ENCODE assay signal across 13 mouse cellular contexts in genomic region chr5:52263214-52263613, GRCm38 (mm10).
DNase-seq lines count a peak whose midpoint lies in the region; ATAC-seq and TF ChIP-seq lines count a peak whose summit lies in the region.
"Had no signal": no experiment of that assay in that cellular context is flagged by ENCODE, and none has a peak within 500 bp of the region (broad histone marks: within the 10 kb centered on the region; RNA-seq: fewer than 3 reads in every experiment).

No protein-coding gene starts in this region.

- no peaks in the 10 kb centered on the region for H3K27me3 ChIP-seq in embryonic facial prominence, embryonic 14.5 days (replicated peaks; ENCODE audit: control insufficient read depth, insufficient read depth, low read length)
- no peaks in the 10 kb centered on the region for H3K27me3 ChIP-seq in hindbrain, embryonic 14.5 days (ENCODE audit: control insufficient read depth, insufficient read depth, low read length)

- H3K36me3 ChIP-seq in embryonic facial prominence, embryonic 14.5 days (ENCODE audit: control insufficient read depth, insufficient read depth, low read length), result no peaks in the 10 kb centered on the region
- H3K36me3 ChIP-seq in hindbrain, embryonic 14.5 days (replicated peaks; ENCODE audit: control insufficient read depth, insufficient read depth), result no peaks in the 10 kb centered on the region

- H3K9me3 ChIP-seq in embryonic facial prominence, embryonic 14.5 days (ENCODE audit: control insufficient read depth, low read length), result 0 out of 2 replicates have a peak, but pooled peaks cover 4% of the 10 kb centered on the region
- H3K9me3 ChIP-seq in hindbrain, embryonic 14.5 days (ENCODE audit: control insufficient read depth, low read length), result 0 out of 2 replicates have a peak, but pooled peaks cover 4% of the 10 kb centered on the region

- H3K4me3 ChIP-seq in embryonic facial prominence, embryonic 14.5 days (ENCODE audit: low read depth, low read length), result no peak overlapping the region
- H3K4me3 ChIP-seq in hindbrain, embryonic 14.5 days (replicated peaks; ENCODE audit: low read length), result no peak overlapping the region

- TF ChIP-seq POLR2A in brain, embryonic 14.5 days (IDR thresholded peaks at IDR 0.05; ENCODE audit: borderline replicate concordance, extremely low read depth, insufficient read depth, insufficient read length, poor library complexity, severe bottlenecking), result no peak

- ATAC-seq in embryonic facial prominence, embryonic 14.5 days (ENCODE audit: low read depth), result no peak
- no peak for ATAC-seq in hindbrain, embryonic 14.5 days (ENCODE audit: low FRiP score)
- ATAC-seq in monocyte, adult 5-6 weeks (replicated peaks; ENCODE audit: insufficient number of reproducible peaks, low FRiP score, low TSS enrichment, poor library complexity, severe bottlenecking), result no peak
- ATAC-seq: Patski had no signal

- no peak overlapping the region for H3K4me2 ChIP-seq in embryonic facial prominence, embryonic 14.5 days (ENCODE audit: low read depth, low read length)
- no peak overlapping the region for H3K4me2 ChIP-seq in hindbrain, embryonic 14.5 days (replicated peaks)
- H3K4me2 ChIP-seq: heart, embryonic 11.5 days had no signal

- WGBS in embryonic facial prominence, embryonic 14.5 days, result 76% methylated on average over 10 of the region's 11 CpGs
- 81% methylated on average over 11 of the region's 11 CpGs for WGBS in hindbrain, embryonic 14.5 days

- no peaks in the 10 kb centered on the region for H3K4me1 ChIP-seq in embryonic facial prominence, embryonic 14.5 days (ENCODE audit: control insufficient read depth, insufficient read depth, low read length)
- H3K4me1 ChIP-seq in hindbrain, embryonic 14.5 days (replicated peaks; ENCODE audit: control insufficient read depth, insufficient read depth, low read length), result no peaks in the 10 kb centered on the region

- no peak for TF ChIP-seq CTCF in brain, embryonic 14.5 days (IDR thresholded peaks at IDR 0.05; ENCODE audit: borderline replicate concordance, extremely low read depth, insufficient read depth, insufficient read length)

- no peak overlapping the region for H3K27ac ChIP-seq in embryonic facial prominence, embryonic 14.5 days (replicated peaks; ENCODE audit: low read depth, low read length)
- no peak overlapping the region for H3K27ac ChIP-seq in hindbrain, embryonic 14.5 days
- H3K27ac ChIP-seq: macrophage had no signal

- peak; percentile 14 for DNase-seq in brain, embryonic 14.5 days (ENCODE audit: low read depth)
- peak; percentile 14 for DNase-seq in embryonic facial prominence, embryonic 14.5 days (ENCODE audit: low spot score)
- DNase-seq in layer of hippocampus, adult 9-11 months, result peak; percentile 78
- peak; percentile 42 to 56 for DNase-seq in right cerebral cortex, adult 2 months (ENCODE audit: low spot score in 2 of 2)
- no peak for DNase-seq in hindbrain, embryonic 14.5 days (ENCODE audit: low spot score)
- DNase-seq in T-cell, adult 2 months (ENCODE audit: low spot score), result no peak
- no peak for DNase-seq in kidney, postnatal 10 days
- DNase-seq: adrenal gland, adult 8-10 months; kidney, adult 9 months had no signal

- H3K9ac ChIP-seq in embryonic facial prominence, embryonic 14.5 days (ENCODE audit: low read depth, low read length), result no peak overlapping the region
- H3K9ac ChIP-seq in hindbrain, embryonic 14.5 days, result no peak overlapping the region

Comparison
In these comparisons a context has a peak if more than half of its experiments do, and no peak if none do; other contexts are left out.
1. DNase-seq: peak in brain, embryonic 14.5 days (single experiment), embryonic facial prominence, embryonic 14.5 days (single experiment), layer of hippocampus, adult 9-11 months (single experiment) and right cerebral cortex, adult 2 months (2 of 2); none in hindbrain, embryonic 14.5 days (single experiment), T-cell, adult 2 months (single experiment) and kidney, postnatal 10 days (single experiment).